Mouse (Mus musculus) forebrain, embryonic 12.5 days (tissue): ENCODE results near the gene Zbtb8a. TPM values are rescaled to one million over a fixed set of nuclear protein-coding genes. Genes with fewer than 3 reads are reported as not detected.

ENCODE experiments used
- ATAC-seq: fragments of 200-750 bp; cut with Nextera tagmentation; 2 replicates; pipeline ENCODE4 v1.8.0; 2017; ENCODE audit warnings: moderate TSS enrichment; ENCODE audit not compliant: low FRiP score
- H3K27ac ChIP-seq: fragments of 300-500 bp; sonication (generic); 2 replicates; pipeline ENCODE4 v1.5.1; 2016; ENCODE audit warnings: mild to moderate bottlenecking
- H3K27me3 ChIP-seq: fragments of 300-500 bp; sonication (generic); 2 replicates; pipeline ENCODE4 v1.6.1; 2016; ENCODE audit warnings: mild to moderate bottlenecking
- H3K36me3 ChIP-seq: fragments of 300-500 bp; sonication (generic); replicated peaks from 2 replicates; pipeline ENCODE4 v1.6.1; 2016; ENCODE audit warnings: mild to moderate bottlenecking
- H3K4me1 ChIP-seq: fragments of 300-500 bp; sonication (generic); 2 replicates; pipeline ENCODE4 v1.6.1; 2016
- H3K4me2 ChIP-seq: fragments of 300-500 bp; sonication (generic); 2 replicates; pipeline ENCODE4 v1.6.1; 2016; ENCODE audit warnings: mild to moderate bottlenecking, moderate library complexity
- H3K4me3 ChIP-seq: fragments of 300-500 bp; sonication (generic); replicated peaks from 2 replicates; pipeline ENCODE4 v1.5.1; 2016; ENCODE audit warnings: mild to moderate bottlenecking
- H3K9ac ChIP-seq: fragments of 300-500 bp; sonication (generic); 2 replicates; pipeline ENCODE4 v1.6.1; 2016; ENCODE audit warnings: mild to moderate bottlenecking
- H3K9me3 ChIP-seq: fragments of 300-500 bp; sonication (generic); 2 replicates; pipeline ENCODE4 v1.6.1; 2016
- WGBS: fragments of 180-500 bp; shearing (Covaris S2); methylation state at CpG from one replicate; pipeline ENCODE4 v1.1.7; 2016; 5-methylcytosine and 5-hydroxymethylcytosine counted together
- polyA plus RNA-seq: library from polyadenylated mRNA; unstranded; fragments of >200 nt; fragmentation: Nextera tagmentation; extraction: Ambion mirVana; gene quantifications from 2 replicates; pipeline ENCODE4 v1.2.1, GENCODE M21; 2016

Gene Zbtb8a
- polyA plus RNA-seq, 1 experiment from 2014 or later: 10.9 TPM

DNA sequence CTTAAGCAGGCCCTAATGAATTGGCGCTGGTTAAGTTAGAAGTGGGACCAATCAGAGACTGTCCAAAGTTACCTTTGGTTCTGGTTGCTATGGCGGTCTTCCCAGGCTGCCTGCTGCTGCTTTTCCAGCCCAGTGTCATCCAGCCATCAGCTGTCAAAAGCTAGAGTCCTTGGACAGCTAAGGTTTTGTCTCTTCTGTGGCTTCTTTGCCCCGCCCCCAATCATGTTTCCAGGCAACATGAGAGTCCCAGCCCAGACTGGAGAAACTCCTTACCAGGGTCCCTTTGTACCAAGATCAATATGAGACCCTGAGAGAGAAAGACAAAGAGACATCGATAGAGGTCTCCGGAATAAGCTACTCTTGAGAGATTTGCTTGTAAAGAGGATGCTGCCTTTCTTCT is 10.5 kb upstream of the Zbtb8a start:
- Histone ChIP-seq H3K36me3 (no peaks in the 10 kb centered on the region), H3K4me1 (0 out of 2 replicates have a peak, but pooled peaks cover 8% of the 10 kb centered on the region), H3K27ac (no peak overlapping the region), H3K4me3 (no peak overlapping the region), H3K9me3 (no peaks in the 10 kb centered on the region), H3K4me2 (no peak overlapping the region), H3K27me3 (peaks cover 3% of the 10 kb centered on the region; the same call in 1 of the 2 replicates), H3K9ac (no peak overlapping the region)
- 65% methylated on average over 5 of the region's 5 CpGs for WGBS
- ATAC-seq: no peak

- no peaks in the 10 kb centered on the region for H3K36me3 ChIP-seq
- no peak overlapping the region for H3K4me2 ChIP-seq
- H3K27me3 ChIP-seq: peaks cover 3% of the 10 kb centered on the region; the same call in 1 of the 2 replicates
- no peaks in the 10 kb centered on the region for H3K9me3 ChIP-seq
- H3K9ac ChIP-seq: no peak overlapping the region
- H3K4me1 ChIP-seq: 0 out of 2 replicates have a peak, but pooled peaks cover 8% of the 10 kb centered on the region
- no peak overlapping the region for H3K27ac ChIP-seq
- H3K4me3 ChIP-seq: no peak overlapping the region
- no peak for ATAC-seq
- 80% methylated on average over 2 of the region's 2 CpGs for WGBS
Observed at GRCm38 (mm10) chr4:129386989-129387388, 9.1 kb upstream of the Zbtb8a start.

DNA sequence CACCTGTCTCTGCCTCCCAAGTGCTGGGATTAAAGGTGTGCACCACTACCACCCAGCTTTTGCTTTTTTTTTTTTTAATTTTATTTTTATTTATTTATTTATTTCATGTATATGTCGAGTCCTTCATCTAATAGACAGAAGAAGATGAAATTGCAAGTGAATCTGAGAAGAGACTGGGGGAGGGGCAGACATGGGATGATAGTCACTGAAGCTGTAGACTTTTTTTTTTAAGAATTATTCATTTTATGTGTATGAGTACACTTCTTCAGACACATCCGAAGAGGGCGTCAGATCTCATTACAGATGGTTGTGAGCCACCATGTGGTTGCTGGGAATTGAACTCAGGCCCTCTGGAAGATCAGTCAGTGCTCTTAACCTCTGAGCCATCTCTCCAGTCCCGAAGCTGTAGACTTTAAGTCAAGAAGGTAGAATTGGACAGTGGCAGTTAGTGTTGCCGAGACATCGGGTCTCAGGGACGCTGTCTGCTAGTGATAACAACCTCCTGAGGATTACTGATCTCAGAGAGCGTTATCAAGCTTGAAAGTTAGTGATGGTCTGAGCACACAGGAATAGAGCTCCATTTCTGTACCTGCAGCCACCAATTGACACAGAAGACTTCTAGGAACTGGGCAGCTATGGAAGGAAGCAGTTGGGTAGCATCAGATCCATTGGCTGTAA is 8.5 kb upstream of the Zbtb8a start:
- no peak for ATAC-seq
- Histone ChIP-seq H3K27me3 (peaks cover 3% of the 10 kb centered on the region; the same call in 1 of the 2 replicates), H3K36me3 (no peaks in the 10 kb centered on the region), H3K4me1 (0 out of 2 replicates have a peak, but pooled peaks cover 8% of the 10 kb centered on the region), H3K9me3 (no peaks in the 10 kb centered on the region), H3K9ac (no peak overlapping the region), H3K27ac (no peak overlapping the region), H3K4me2 (no peak overlapping the region), H3K4me3 (no peak overlapping the region)
- 89% methylated on average over 8 of the region's 8 CpGs for WGBS

- no peaks in the 10 kb centered on the region for H3K9me3 ChIP-seq
- H3K27ac ChIP-seq: no peak overlapping the region
- WGBS: 92% methylated on average over 11 of the region's 11 CpGs
- no peak overlapping the region for H3K9ac ChIP-seq
- H3K4me3 ChIP-seq: no peak overlapping the region
- no peaks in the 10 kb centered on the region for H3K36me3 ChIP-seq
- no peak overlapping the region for H3K4me2 ChIP-seq
- ATAC-seq: no peak
- H3K4me1 ChIP-seq: 0 out of 2 replicates have a peak, but pooled peaks cover 8% of the 10 kb centered on the region
- peaks cover 3% of the 10 kb centered on the region; the same call in 1 of the 2 replicates for H3K27me3 ChIP-seq
Observed at GRCm38 (mm10) chr4:129385685-129386084, 7.8 kb upstream of the Zbtb8a start.

DNA sequence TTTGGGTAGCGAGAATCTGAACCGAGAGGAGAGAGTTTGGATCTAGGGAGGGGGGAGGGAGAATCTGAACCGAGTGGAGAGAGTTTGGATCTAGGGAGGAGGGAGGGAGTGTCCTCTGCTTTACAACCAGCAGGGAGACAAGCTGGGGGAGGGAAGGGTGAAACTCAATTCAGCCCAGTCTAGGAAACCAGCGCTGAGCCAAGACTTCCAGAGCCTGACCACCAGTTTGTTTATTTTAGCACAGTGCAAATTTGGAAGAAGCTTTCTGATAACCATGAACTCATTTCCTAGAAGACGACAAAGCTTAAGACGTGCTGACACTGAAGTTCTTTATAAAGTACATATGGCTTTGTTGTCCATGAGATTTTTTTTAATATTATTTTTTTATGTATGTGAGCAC is 6.5 kb upstream of the Zbtb8a start:
- H3K4me1 ChIP-seq: 0 out of 2 replicates have a peak, but pooled peaks cover 8% of the 10 kb centered on the region
- peaks cover 14% of the 10 kb centered on the region for H3K27me3 ChIP-seq
- no peaks in the 10 kb centered on the region for H3K9me3 ChIP-seq
- WGBS: 40% methylated on average over 6 of the region's 6 CpGs
- H3K27ac ChIP-seq: no peak overlapping the region
- no peaks in the 10 kb centered on the region for H3K36me3 ChIP-seq
- ATAC-seq: no peak
- no peak overlapping the region for H3K4me2 ChIP-seq
- H3K4me3 ChIP-seq: no peak overlapping the region
- no peak overlapping the region for H3K9ac ChIP-seq

DNA sequence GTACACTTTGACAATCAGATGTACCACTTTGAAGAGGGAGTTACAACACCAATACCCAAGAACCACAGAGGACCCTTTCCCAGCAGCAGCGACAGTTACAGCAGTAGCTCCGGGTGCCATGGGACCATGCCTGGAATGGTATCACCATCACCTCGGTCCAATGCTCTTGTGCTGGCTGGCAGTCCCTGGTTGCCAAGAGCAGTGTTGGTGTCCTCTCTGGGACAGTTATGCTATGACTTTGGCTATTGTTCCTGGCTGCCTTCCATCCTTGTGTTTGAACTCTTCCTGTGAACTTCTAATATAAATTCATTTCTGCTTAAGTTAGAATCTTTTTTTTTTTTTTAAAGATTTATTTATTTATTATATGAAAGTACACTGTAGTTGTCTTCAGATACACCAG is 5.7 kb upstream of the Zbtb8a start:
- 92% methylated on average over 3 of the region's 3 CpGs for WGBS
- Histone ChIP-seq H3K36me3 (no peaks in the 10 kb centered on the region), H3K4me3 (no peak overlapping the region), H3K4me2 (no peak overlapping the region), H3K9me3 (no peaks in the 10 kb centered on the region), H3K4me1 (0 out of 2 replicates have a peak, but pooled peaks cover 6% of the 10 kb centered on the region), H3K9ac (no peak overlapping the region), H3K27me3 (peaks cover 20% of the 10 kb centered on the region), H3K27ac (no peak overlapping the region)
- ATAC-seq: no peak

GRCm38 (mm10) chr4:129382488-129382887 is 4.6 kb upstream of the Zbtb8a start:
- Histone ChIP-seq H3K27ac (no peak overlapping the region), H3K27me3 (peaks cover 20% of the 10 kb centered on the region), H3K4me2 (no peak overlapping the region), H3K4me3 (no peak overlapping the region), H3K36me3 (no peaks in the 10 kb centered on the region), H3K9me3 (no peaks in the 10 kb centered on the region), H3K9ac (no peak overlapping the region), H3K4me1 (no peaks in the 10 kb centered on the region)
- 89% methylated on average over 2 of the region's 2 CpGs for WGBS
- no peak for ATAC-seq

DNA sequence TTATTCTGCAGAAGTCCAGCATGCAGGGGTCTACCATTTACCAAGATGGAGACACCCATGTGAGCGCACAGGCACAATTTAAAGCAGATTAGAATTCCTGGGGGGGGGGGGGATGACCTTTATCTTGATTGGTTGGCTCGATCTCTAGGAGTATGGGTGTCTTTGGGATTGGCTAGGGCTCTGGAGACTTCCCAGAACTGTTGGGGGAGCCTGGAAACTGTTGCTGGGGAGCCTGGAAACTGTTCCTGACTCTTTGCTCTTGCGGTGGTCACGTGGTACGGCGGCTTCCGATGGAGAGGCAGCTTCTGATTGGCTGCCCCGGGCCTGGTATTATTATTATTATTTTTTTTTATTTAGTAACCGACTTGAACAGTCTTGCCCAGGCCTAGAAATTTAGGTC is 4.1 kb upstream of the Zbtb8a start:
- no peak for ATAC-seq
- 86% methylated on average over 9 of the region's 9 CpGs for WGBS
- H3K9ac ChIP-seq: no peak overlapping the region

GRCm38 (mm10) chr4:129381148-129381547 is 3.2 kb upstream of the Zbtb8a start:
- peaks cover 5% of the 10 kb centered on the region for H3K4me1 ChIP-seq
- WGBS: 80% methylated on average over 8 of the region's 8 CpGs
- no peak overlapping the region for H3K9ac ChIP-seq
- no peak overlapping the region for H3K4me3 ChIP-seq
- no peak overlapping the region for H3K27ac ChIP-seq
- no peak overlapping the region for H3K4me2 ChIP-seq
- H3K9me3 ChIP-seq: no peaks in the 10 kb centered on the region
- H3K36me3 ChIP-seq: no peaks in the 10 kb centered on the region
- peaks cover 22% of the 10 kb centered on the region for H3K27me3 ChIP-seq
- no peak for ATAC-seq

More for the DNA sequence above, 4.1 kb upstream of the Zbtb8a start:
- Histone ChIP-seq H3K4me2 (no peak overlapping the region), H3K27ac (no peak overlapping the region), H3K27me3 (peaks cover 20% of the 10 kb centered on the region), H3K4me1 (no peaks in the 10 kb centered on the region; the same call in 1 of the 2 replicates), H3K9me3 (no peaks in the 10 kb centered on the region), H3K36me3 (no peaks in the 10 kb centered on the region), H3K4me3 (no peak overlapping the region)

DNA sequence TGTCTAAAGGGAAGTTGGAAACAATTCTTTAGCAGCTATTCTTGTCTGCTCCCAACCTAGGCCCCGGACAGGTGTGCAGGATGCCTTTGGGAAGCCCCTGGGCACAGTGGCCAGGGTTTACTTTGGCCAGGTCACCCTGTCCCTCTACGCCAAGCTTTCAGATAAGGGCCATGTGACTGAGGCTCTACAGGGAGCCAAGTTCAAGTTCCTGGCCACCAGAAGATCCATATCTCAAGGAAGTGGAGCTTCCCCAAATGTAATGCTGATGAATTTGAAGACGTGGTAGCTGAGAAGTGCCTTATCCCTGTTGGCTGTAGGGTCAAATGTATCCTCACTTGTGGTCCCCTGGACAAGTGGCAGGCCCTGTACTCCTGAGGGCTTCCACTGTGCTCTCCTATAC is 1.9 kb upstream of the Zbtb8a start:
- H3K27me3 ChIP-seq: peaks cover 31% of the 10 kb centered on the region
- ATAC-seq: no peak
- no peak overlapping the region for H3K4me2 ChIP-seq
- H3K36me3 ChIP-seq: no peaks in the 10 kb centered on the region
- no peak overlapping the region for H3K4me3 ChIP-seq
- H3K27ac ChIP-seq: no peak overlapping the region
- 81% methylated on average over 3 of the region's 3 CpGs for WGBS
- no peak overlapping the region for H3K9ac ChIP-seq
- no peaks in the 10 kb centered on the region for H3K9me3 ChIP-seq
- peaks cover 13% of the 10 kb centered on the region for H3K4me1 ChIP-seq

DNA sequence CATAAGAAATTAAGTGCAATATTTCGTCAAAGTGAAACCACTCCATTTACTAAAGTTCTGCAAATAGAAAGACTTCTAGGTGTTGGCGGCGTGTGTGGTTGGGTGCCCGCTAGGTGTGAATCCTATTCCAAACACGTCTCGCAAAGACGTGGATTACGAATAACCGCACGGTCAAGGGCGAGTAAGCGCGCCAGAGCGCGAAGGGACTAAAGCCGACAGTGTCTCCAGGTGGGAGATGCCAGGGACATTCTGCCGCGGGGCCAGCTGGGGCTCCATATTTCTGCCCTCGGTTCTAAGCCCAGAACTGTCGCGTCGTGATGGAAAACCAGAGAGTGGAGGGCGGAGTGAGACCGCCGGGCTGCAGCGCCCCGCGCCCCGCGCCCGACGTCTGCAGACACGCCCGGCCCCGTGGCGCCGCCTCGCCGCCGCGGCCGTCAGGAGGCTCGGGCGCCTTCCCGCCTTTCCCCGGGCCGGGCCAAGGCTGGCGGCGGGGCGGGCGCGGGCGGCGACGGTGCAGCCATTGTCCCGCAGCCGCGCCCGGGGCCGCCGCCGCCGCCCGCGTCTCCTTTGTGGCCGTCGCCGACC is 863 bp downstream of the Zbtb8a start:
- ATAC-seq: peak; percentile 77
- H3K27ac ChIP-seq: peak overlapping the region; percentile 80
- WGBS: under 1% methylated on average over 34 of the region's 68 CpGs
- no peaks in the 10 kb centered on the region for H3K9me3 ChIP-seq
- peak overlapping the region; percentile 68 for H3K4me2 ChIP-seq
- H3K4me1 ChIP-seq: peaks cover 20% of the 10 kb centered on the region
- H3K4me3 ChIP-seq: peak overlapping the region; percentile 84
- no peaks in the 10 kb centered on the region for H3K36me3 ChIP-seq
- peak overlapping the region; percentile 88 for H3K9ac ChIP-seq
- peaks cover 34% of the 10 kb centered on the region for H3K27me3 ChIP-seq

DNA sequence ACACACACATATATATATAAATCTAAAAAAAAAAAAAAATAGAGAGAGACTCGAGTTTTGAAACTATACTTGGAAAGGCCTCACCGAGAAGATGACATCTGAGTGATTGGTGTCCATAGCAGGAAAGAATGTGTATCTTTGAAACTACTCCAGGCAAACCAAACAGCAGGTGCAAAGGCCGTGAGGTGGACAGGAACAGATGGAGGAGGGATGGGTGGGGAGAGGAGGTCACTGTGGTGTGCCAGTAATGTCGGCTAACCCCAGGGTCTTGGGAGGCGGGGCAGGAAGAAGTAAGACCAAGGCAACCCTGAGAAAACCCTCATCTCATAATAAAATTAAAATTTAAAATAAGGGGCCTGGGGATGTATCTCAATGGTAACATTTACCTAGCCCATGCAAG is 2.1 kb downstream of the Zbtb8a start:
- Histone ChIP-seq H3K9me3 (no peaks in the 10 kb centered on the region), H3K27me3 (peaks cover 34% of the 10 kb centered on the region), H3K36me3 (no peaks in the 10 kb centered on the region), H3K4me1 (peaks cover 20% of the 10 kb centered on the region), H3K9ac (no peak overlapping the region), H3K27ac (no peak overlapping the region), H3K4me2 (0 out of 2 replicates have a peak overlapping the region, but pooled peaks have one; percentile 68), H3K4me3 (no peak overlapping the region)
- WGBS: 76% methylated on average over 5 of the region's 5 CpGs
- no peak for ATAC-seq

DNA sequence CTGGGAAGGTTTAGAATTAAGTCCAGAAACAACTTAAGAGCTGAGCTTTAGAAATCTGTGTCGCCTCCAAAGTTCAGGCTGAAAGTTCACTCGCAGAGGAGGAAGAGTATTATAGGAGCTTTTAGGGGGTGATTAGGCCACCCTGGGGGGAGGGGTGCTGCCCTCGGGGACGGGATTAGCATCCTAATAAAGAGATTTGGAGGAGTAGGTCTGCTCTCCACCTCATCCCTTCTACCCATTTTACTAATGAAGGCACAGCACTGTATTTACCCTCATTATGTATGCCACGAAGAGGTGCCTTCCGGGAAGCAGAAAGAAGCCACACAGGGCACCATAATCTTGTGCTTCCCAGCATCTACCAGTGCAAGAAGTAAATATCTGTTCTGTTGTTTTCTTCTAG is 2.9 kb downstream of the Zbtb8a start:
- WGBS: 9% methylated on average over 6 of the region's 6 CpGs
- Histone ChIP-seq H3K4me1 (peaks cover 20% of the 10 kb centered on the region), H3K4me3 (no peak overlapping the region), H3K27ac (no peak overlapping the region), H3K9me3 (no peaks in the 10 kb centered on the region), H3K4me2 (0 out of 2 replicates have a peak overlapping the region, but pooled peaks have one; percentile 15), H3K36me3 (no peaks in the 10 kb centered on the region), H3K9ac (no peak overlapping the region), H3K27me3 (peaks cover 29% of the 10 kb centered on the region)
- ATAC-seq: no peak
